Mouse (Mus musculus): ENCODE results near the gene Avpr2.

Avpr2 gene

GRCm38 (mm10) chrX:73891551-73892152 is at the start of gene Avpr2:
Avpr2 (plus strand) TSS chrX:73892102.
- no peak for DNase-seq

GRCm38 (mm10) chrX:73854326-73855086 is 37.4 kb upstream of the Avpr2 start:
- DNase-seq: peak; percentile 76

GRCm38 (mm10) chrX:73855087-73855408 is 36.9 kb upstream of the Avpr2 start:
- DNase-seq: no peak

GRCm38 (mm10) chrX:73864692-73865091 is 27.2 kb upstream of the Avpr2 start:
- no peak for DNase-seq

GRCm38 (mm10) chrX:73867256-73867655 is 24.6 kb upstream of the Avpr2 start:
- no peak for DNase-seq

GRCm38 (mm10) chrX:73867852-73868251 is 24.1 kb upstream of the Avpr2 start:
- no peak for DNase-seq

- DNase-seq: no peak
These were observed 22.6 kb upstream of the Avpr2 start for GRCm38 (mm10) chrX:73869334-73869733.

GRCm38 (mm10) chrX:73871474-73871873 is 20.4 kb upstream of the Avpr2 start:
- DNase-seq: no peak

GRCm38 (mm10) chrX:73871956-73872355 is 19.9 kb upstream of the Avpr2 start:
- peak; percentile 32 for DNase-seq

- no peak for DNase-seq
These were observed 16.0 kb upstream of the Avpr2 start for GRCm38 (mm10) chrX:73875881-73876280.

- DNase-seq: no peak
These were observed 14.9 kb upstream of the Avpr2 start for GRCm38 (mm10) chrX:73877014-73877413.

- DNase-seq: peak; percentile 74
These were observed 11.5 kb upstream of the Avpr2 start for GRCm38 (mm10) chrX:73880194-73881035.

- DNase-seq: no peak
These were observed 10.9 kb upstream of the Avpr2 start for GRCm38 (mm10) chrX:73881036-73881427.

- no peak for DNase-seq
These were observed 10.4 kb upstream of the Avpr2 start for GRCm38 (mm10) chrX:73881463-73881862.

GRCm38 (mm10) chrX:73892833-73893232 is 931 bp downstream of the Avpr2 start:
- peak; percentile 69 for DNase-seq

GRCm38 (mm10) chrX:73895719-73896118 is 3.8 kb downstream of the Avpr2 start, which contains the start of gene L1cam:
L1cam (minus strand) TSS chrX:73896105.
- peak; percentile 62 for DNase-seq

- no peak for DNase-seq
These were observed 6.1 kb downstream of the Avpr2 start for GRCm38 (mm10) chrX:73897959-73898358.

- DNase-seq: no peak
These were observed 18.1 kb downstream of the Avpr2 start for GRCm38 (mm10) chrX:73910049-73910448.

GRCm38 (mm10) chrX:73910451-73910850 is 18.5 kb downstream of the Avpr2 start:
- no peak for DNase-seq

GRCm38 (mm10) chrX:73911156-73911555 is 19.3 kb downstream of the Avpr2 start:
- DNase-seq: no peak

- no peak for DNase-seq
These were observed 19.7 kb downstream of the Avpr2 start for GRCm38 (mm10) chrX:73911588-73911987.

GRCm38 (mm10) chrX:73914827-73915703 is 23.2 kb downstream of the Avpr2 start:
- DNase-seq: peak; percentile 95

- no peak for DNase-seq
These were observed 25.0 kb downstream of the Avpr2 start for GRCm38 (mm10) chrX:73916945-73917344.

Data from cerebellum, adult 11-12 months (tissue).